Mouse (Mus musculus) intestine, embryonic 14.5 days (tissue): ENCODE data around the gene Abhd15. TPM values are rescaled to one million over a fixed set of nuclear protein-coding genes. Genes with fewer than 3 reads are reported as not detected.

Experiments used
- polyA plus RNA-seq: library from polyadenylated mRNA; unstranded; fragments of >200 nt; fragmentation: Nextera tagmentation; extraction: Ambion mirVana; gene quantifications from 2 replicates; pipeline ENCODE4 v1.2.1, GENCODE M21; 2014

Abhd15 gene
- polyA plus RNA-seq, 1 experiment from 2014 or later, result 3.2 TPM

Other genes with a start within 250 kb of the Abhd15 start
- gene Coro6, start 52.7 kb upstream of the Abhd15 start, polyA plus RNA-seq, result 0.15 and 0.23 TPM in 2 replicates
- 7.3 and 8.3 TPM in 2 replicates for gene Ankrd13b, start 25.4 kb upstream of the Abhd15 start, polyA plus RNA-seq
- 17.7 and 19.8 TPM in 2 replicates for gene Git1, start 21.6 kb upstream of the Abhd15 start, polyA plus RNA-seq
- 27.3 and 32.5 TPM in 2 replicates for gene Trp53i13, start 859 bp downstream of the Abhd15 start, polyA plus RNA-seq
- not detected in 2 replicates for gene Gm10392, start 4.1 kb downstream of the Abhd15 start, polyA plus RNA-seq
- 19.7 TPM in 2 replicates for gene Taok1, start 92.7 kb downstream of the Abhd15 start, polyA plus RNA-seq
- 6.4 and 6.7 TPM in 2 replicates for gene Nufip2, start 171.0 kb downstream of the Abhd15 start, polyA plus RNA-seq
- 0.26 TPM in 1 of 2 replicates, not detected in the other for gene Cryba1, start 210.2 kb downstream of the Abhd15 start, polyA plus RNA-seq
- 21.1 and 24.9 TPM in 2 replicates for gene Myo18a, start 248.1 kb downstream of the Abhd15 start, polyA plus RNA-seq